Mouse (Mus musculus) stomach, embryonic 14.5 days (tissue): ENCODE results near the gene Pin1rt1. TPM values are rescaled to one million over a fixed set of nuclear protein-coding genes. Genes with fewer than 3 reads are reported as not detected.

ENCODE experiments used
- ATAC-seq: fragments of 200-750 bp; cut with Nextera tagmentation; 2 replicates; pipeline ENCODE4 v1.8.0; 2017; ENCODE audit warnings: low read depth, moderate TSS enrichment; ENCODE audit not compliant: insufficient number of reproducible peaks, insufficient read depth, low FRiP score
- H3K27ac ChIP-seq: fragments of 300-500 bp; sonication (generic); 2 replicates; pipeline ENCODE4 v1.5.1; 2014; ENCODE audit warnings: mild to moderate bottlenecking, low read length, moderate library complexity, mixed read lengths
- H3K27me3 ChIP-seq: fragments of 300-500 bp; sonication (generic); 2 replicates; pipeline ENCODE4 v1.6.1; 2014; ENCODE audit warnings: low read length, control low read depth, mixed read lengths; ENCODE audit not compliant: control insufficient read depth, insufficient read depth
- H3K36me3 ChIP-seq: fragments of 300-500 bp; sonication (generic); 2 replicates; pipeline ENCODE4 v1.6.1; 2014; ENCODE audit warnings: mild to moderate bottlenecking, control low read depth, low read length, moderate library complexity, mixed read lengths; ENCODE audit not compliant: control insufficient read depth, insufficient read depth
- H3K4me1 ChIP-seq: fragments of 300-500 bp; sonication (generic); 2 replicates; pipeline ENCODE4 v1.6.1; 2014; ENCODE audit warnings: low read length, control low read depth, mixed read lengths; ENCODE audit not compliant: control insufficient read depth, insufficient read depth
- H3K4me2 ChIP-seq: fragments of 300-500 bp; sonication (generic); replicated peaks from 2 replicates; pipeline ENCODE4 v1.6.1; 2014; ENCODE audit warnings: low read depth, low read length, control low read depth
- H3K4me3 ChIP-seq: fragments of 300-500 bp; sonication (generic); 2 replicates; pipeline ENCODE4 v1.5.1; 2014; ENCODE audit warnings: low read depth, low read length, control low read depth
- H3K9ac ChIP-seq: fragments of 300-500 bp; sonication (generic); replicated peaks from 2 replicates; pipeline ENCODE4 v1.6.1; 2014; ENCODE audit warnings: low read depth, mild to moderate bottlenecking, control low read depth, low read length, moderate library complexity, mixed read lengths
- H3K9me3 ChIP-seq: fragments of 300-500 bp; sonication (generic); 2 replicates; pipeline ENCODE4 v1.6.1; 2016; ENCODE audit warnings: low read depth, low read length, control low read depth; ENCODE audit not compliant: control insufficient read depth
- whole genome bisulfite sequencing: fragments of 180-500 bp; shearing (Covaris S2); extraction: QIAGEN DNeasy Blood & Tissue Kit; methylation state at CpG from one replicate; pipeline ENCODE4 v1.1.7; 2014; 5-methylcytosine and 5-hydroxymethylcytosine counted together
- polyA plus RNA-seq: library from polyadenylated mRNA; unstranded; fragments of >200 nt; fragmentation: Nextera tagmentation; extraction: Ambion mirVana; gene quantifications from 2 replicates; pipeline ENCODE4 v1.2.1, GENCODE M21; 2014

Pin1rt1 gene
- polyA plus RNA-seq, 1 experiment from 2014 or later = not detected

DNA sequence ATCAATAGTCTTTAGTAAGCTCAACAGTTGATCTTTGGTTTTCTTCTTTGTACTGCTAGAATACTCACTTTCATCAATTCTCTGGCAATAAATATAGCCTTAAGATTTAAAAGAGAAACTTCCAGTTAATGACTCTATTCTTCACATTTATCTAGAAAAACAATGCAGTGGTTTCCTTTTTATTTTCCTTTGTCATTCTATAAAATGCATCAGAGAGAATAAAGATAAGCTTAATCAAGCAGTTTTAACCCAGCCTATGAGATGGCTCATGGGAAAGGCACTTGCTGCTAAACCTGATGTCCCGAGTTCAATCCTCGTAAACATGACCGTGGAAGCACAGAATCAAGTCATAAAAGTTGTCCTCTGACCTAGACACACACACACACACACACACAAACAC, 5.8 kb upstream of the Pin1rt1 start:
- Histone ChIP-seq H3K4me3 (no peak overlapping the region), H3K4me1 (no peaks in the 10 kb centered on the region), H3K36me3 (no peaks in the 10 kb centered on the region), H3K27ac (no peak overlapping the region), H3K27me3 (no peaks in the 10 kb centered on the region), H3K4me2 (no peak overlapping the region), H3K9me3 (no peaks in the 10 kb centered on the region), H3K9ac (no peak overlapping the region)
- ATAC-seq = no peak
- WGBS = 78% methylated on average over 3 of the region's 3 CpGs

DNA sequence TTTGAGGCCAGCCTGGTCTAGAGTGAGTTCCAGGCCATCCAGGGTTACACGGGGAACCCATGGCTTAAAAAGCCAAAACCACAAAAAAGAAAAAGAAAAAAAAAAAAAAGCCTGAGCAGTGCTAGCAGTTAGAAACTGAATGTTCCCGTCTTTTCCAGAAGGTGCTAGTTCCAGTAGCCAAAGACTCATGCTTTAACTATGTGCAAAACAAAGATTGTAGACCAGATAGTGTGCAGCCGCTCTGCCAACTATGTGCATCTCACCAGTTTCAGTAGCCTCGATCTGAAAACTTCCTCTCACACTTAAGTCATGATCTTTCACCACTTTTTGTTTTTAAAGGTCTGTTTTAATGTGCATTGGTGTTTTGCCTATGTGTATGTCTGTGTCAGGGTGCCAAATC, 1.6 kb upstream of the Pin1rt1 start:
- H3K9ac ChIP-seq = no peak overlapping the region
- H3K27ac ChIP-seq = no peak overlapping the region
- no peak overlapping the region for H3K4me3 ChIP-seq
- no peaks in the 10 kb centered on the region for H3K9me3 ChIP-seq
- no peaks in the 10 kb centered on the region for H3K36me3 ChIP-seq
- no peak for ATAC-seq
- no peaks in the 10 kb centered on the region for H3K27me3 ChIP-seq
- 83% methylated on average over 4 of the region's 4 CpGs for WGBS
- no peak overlapping the region for H3K4me2 ChIP-seq
- H3K4me1 ChIP-seq = no peaks in the 10 kb centered on the region

DNA sequence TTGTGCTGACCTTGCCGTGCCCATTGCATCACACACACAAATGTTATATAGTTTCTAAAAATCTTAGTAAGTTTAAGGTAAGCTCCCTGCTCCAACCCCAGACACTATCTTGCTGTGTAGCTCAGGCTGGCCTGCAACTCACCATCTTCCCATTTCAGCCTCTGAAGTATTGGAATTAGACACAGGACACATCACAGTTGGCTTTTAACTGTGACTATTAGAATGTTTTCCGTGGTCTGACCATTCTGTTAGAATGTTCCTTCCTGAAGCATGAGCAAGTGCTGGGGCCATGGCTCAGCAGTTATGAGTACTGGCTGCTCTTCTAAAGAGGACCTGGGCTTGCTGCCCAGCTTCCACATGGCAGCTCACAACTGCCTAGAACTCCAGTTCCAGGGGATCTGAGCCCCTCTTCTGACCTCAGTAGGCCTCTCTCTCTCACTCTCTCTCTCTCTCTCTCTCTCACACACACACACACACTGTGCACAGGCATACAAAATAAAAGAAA, 1.1 kb upstream of the Pin1rt1 start:
- ATAC-seq = no peak
- Histone ChIP-seq H3K4me2 (no peak overlapping the region), H3K9ac (no peak overlapping the region), H3K36me3 (no peaks in the 10 kb centered on the region), H3K9me3 (no peaks in the 10 kb centered on the region), H3K27ac (no peak overlapping the region), H3K27me3 (no peaks in the 10 kb centered on the region), H3K4me1 (no peaks in the 10 kb centered on the region), H3K4me3 (no peak overlapping the region)
- 84% methylated on average over 2 of the region's 2 CpGs for WGBS

- Histone ChIP-seq H3K4me3 (no peak overlapping the region), H3K4me1 (0 out of 2 replicates have a peak, but pooled peaks cover 4% of the 10 kb centered on the region), H3K4me2 (no peak overlapping the region), H3K27me3 (no peaks in the 10 kb centered on the region), H3K9ac (no peak overlapping the region), H3K27ac (no peak overlapping the region), H3K36me3 (no peaks in the 10 kb centered on the region), H3K9me3 (no peaks in the 10 kb centered on the region)
- WGBS = 42% methylated on average over 15 of the region's 15 CpGs
- ATAC-seq = no peak
Measured at GRCm38 (mm10) chr2:104714254-104714691, 1.9 kb downstream of the Pin1rt1 start.

- peak overlapping the region; percentile 59 for H3K4me3 ChIP-seq
- 0 out of 2 replicates have a peak, but pooled peaks cover 4% of the 10 kb centered on the region for H3K4me1 ChIP-seq
- H3K27ac ChIP-seq = peak overlapping the region; percentile 70
- no peaks in the 10 kb centered on the region for H3K9me3 ChIP-seq
- no peaks in the 10 kb centered on the region; the same call in 1 of the 2 replicates for H3K36me3 ChIP-seq
- 0% methylated on average over 7 of the region's 7 CpGs for WGBS
- ATAC-seq = no peak; the same call in 1 of the 2 replicates
- H3K4me2 ChIP-seq = peak overlapping the region; percentile 66
- H3K27me3 ChIP-seq = no peaks in the 10 kb centered on the region
- H3K9ac ChIP-seq = peak overlapping the region; percentile 67; the same call in 1 of the 2 replicates
Measured at GRCm38 (mm10) chr2:104712486-104712809, 3.7 kb downstream of the Pin1rt1 start.

- H3K4me2 ChIP-seq = peak within 1 kb of the TSS; percentile 66
Measured at GRCm38 (mm10) chr2:104711585-104712485, 4.3 kb downstream of the Pin1rt1 start, which contains the start of gene Tcp11l1. Gene Tcp11l1 (minus strand): TSS chr2:104712169.

GRCm38 (mm10) chr2:104710670-104711370, 5.4 kb downstream of the Pin1rt1 start:
- no peak for ATAC-seq
- H3K27me3 ChIP-seq = no peaks in the 10 kb centered on the region
- no peaks in the 10 kb centered on the region for H3K9me3 ChIP-seq
- WGBS = 19% methylated on average over 6 of the region's 6 CpGs
- H3K36me3 ChIP-seq = no peaks in the 10 kb centered on the region; the same call in 1 of the 2 replicates
- H3K4me1 ChIP-seq = 0 out of 2 replicates have a peak, but pooled peaks cover 4% of the 10 kb centered on the region
- H3K27ac ChIP-seq = no peak overlapping the region
- peak overlapping the region; percentile 59 for H3K4me3 ChIP-seq
- H3K4me2 ChIP-seq = peak overlapping the region; percentile 66
- H3K9ac ChIP-seq = no peak overlapping the region; the same call in 1 of the 2 replicates

More at GRCm38 (mm10) chr2:104711585-104712485, 4.3 kb downstream of the Pin1rt1 start, which contains the start of gene Tcp11l1:
- no peaks in the 10 kb centered on the region; the same call in 1 of the 2 replicates for H3K36me3 ChIP-seq
- under 1% methylated on average over 78 of the region's 99 CpGs for WGBS
- peak within 1 kb of the TSS; percentile 59 for H3K4me3 ChIP-seq
- peak within 1 kb of the TSS; percentile 67 for H3K9ac ChIP-seq
- H3K9me3 ChIP-seq = no peaks in the 10 kb centered on the region
- 0 out of 2 replicates have a peak, but pooled peaks cover 4% of the 10 kb centered on the region for H3K4me1 ChIP-seq
- H3K27ac ChIP-seq = peak within 1 kb of the TSS; percentile 70
- peak; percentile 89 for ATAC-seq
- no peaks in the 10 kb centered on the region for H3K27me3 ChIP-seq

- no peaks in the 10 kb centered on the region for H3K9me3 ChIP-seq
- no peaks in the 10 kb centered on the region for H3K27me3 ChIP-seq
- no peaks in the 10 kb centered on the region; the same call in 1 of the 2 replicates for H3K36me3 ChIP-seq
- H3K27ac ChIP-seq = no peak overlapping the region
- no peak overlapping the region for H3K9ac ChIP-seq
- H3K4me1 ChIP-seq = 0 out of 2 replicates have a peak, but pooled peaks cover 9% of the 10 kb centered on the region
- WGBS = 67% methylated on average over 6 of the region's 6 CpGs
- H3K4me2 ChIP-seq = no peak overlapping the region
- H3K4me3 ChIP-seq = no peak overlapping the region
- no peak for ATAC-seq
Measured at GRCm38 (mm10) chr2:104709786-104710337, 6.3 kb downstream of the Pin1rt1 start.
